Mouse (Mus musculus): ENCODE measurements around the gene Lss. TPM values are rescaled to one million over a fixed set of nuclear protein-coding genes. Genes with fewer than 3 reads are reported as not detected.

Lss gene
- 1.8 TPM for polyA plus RNA-seq (2014; fragmentation: Illumina TruSeq; extraction: RNeasy Lipid Tissue Mini Kit (QIAGEN cat#74804); ENCODE audit: low read depth, low replicate concordance)

DNA sequence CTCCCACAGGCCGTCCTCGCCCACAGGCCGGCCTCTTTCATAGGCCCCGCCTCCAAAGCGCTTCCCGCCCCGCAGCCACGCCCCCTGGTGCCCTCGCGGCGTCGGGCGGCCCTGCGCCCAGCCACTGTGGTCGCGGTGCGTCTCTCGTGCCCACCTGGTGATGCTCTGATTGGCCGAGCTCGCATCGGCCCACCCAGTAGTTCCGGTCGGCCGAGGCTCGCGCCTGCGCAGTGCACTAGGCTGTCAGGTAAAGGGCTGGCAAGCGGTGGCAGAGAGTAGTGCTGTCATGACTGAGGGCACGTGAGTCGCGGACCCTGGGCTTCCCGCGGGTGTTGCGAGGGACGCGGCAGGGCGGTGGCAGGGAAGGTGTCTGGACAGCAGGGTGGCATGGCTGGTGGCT lies at the start of gene Lss:
Gene Lss, plus strand, starts transcription at position 214 of the 400 bp plus-strand sequence.

DNA sequence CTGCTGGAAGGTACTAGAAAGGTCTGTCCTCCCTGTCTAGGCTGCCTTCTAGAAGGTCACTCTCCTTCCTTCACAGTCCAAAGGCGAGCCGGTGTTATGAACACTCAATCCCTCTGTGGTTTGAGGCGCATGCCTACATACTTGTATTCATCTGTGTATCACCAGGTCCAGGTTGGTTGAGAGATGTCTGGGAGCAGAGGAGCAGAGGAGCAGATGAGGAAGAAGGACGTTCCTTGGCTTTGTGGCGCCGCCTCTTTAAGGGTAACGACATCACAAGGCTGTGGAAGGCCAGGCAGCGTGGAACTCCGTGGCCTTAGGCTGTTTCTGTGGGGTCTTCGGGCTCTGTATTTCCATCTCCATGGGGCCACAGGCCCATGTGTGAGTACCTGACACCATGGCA lies 30.6 kb downstream of the Lss start, which contains the start of gene Spatc1l:
Gene Spatc1l, plus strand, starts transcription at position 301 of the 400 bp plus-strand sequence.

DNA sequence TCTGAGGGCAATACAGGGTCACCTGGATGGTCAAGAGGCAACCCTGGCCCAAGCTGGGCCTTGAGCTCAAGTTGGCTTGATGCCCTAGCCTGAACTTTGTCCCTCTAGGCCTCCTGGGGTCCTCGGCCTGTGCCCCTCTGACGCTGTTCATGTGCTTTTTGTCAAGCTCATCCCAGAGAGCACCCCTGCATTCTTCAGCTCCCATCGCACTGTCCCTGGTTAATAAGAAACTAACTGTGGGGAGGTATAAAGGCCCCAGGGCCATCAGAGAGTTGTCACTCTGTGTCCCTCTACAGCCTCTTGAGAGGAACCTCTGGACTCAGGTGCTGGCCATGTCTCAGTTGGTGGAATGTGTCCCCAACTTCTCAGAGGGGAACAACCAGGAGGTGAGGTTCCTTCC lies 44.0 kb downstream of the Lss start, which contains the start of gene Ftcd:
Gene Ftcd, plus strand, starts transcription at position 275 of the 400 bp plus-strand sequence.

Other genes with a start within 250 kb of the Lss start
- gene Dip2a, start 186.3 kb upstream of the Lss start, polyA plus RNA-seq (2014; fragmentation: Illumina TruSeq; extraction: RNeasy Lipid Tissue Mini Kit (QIAGEN cat#74804); ENCODE audit: low read depth, low replicate concordance): 8.6 TPM
- gene AC141477.1, start 91.1 kb upstream of the Lss start, polyA plus RNA-seq (2014; fragmentation: Illumina TruSeq; extraction: RNeasy Lipid Tissue Mini Kit (QIAGEN cat#74804); ENCODE audit: low read depth, low replicate concordance): not detected
- 56.6 TPM for gene Pcnt, start 88.8 kb upstream of the Lss start, polyA plus RNA-seq (2014; fragmentation: Illumina TruSeq; extraction: RNeasy Lipid Tissue Mini Kit (QIAGEN cat#74804); ENCODE audit: low read depth, low replicate concordance)
- 0.99 TPM for gene 2610028H24Rik, start 82.5 kb upstream of the Lss start, polyA plus RNA-seq (2014; fragmentation: Illumina TruSeq; extraction: RNeasy Lipid Tissue Mini Kit (QIAGEN cat#74804); ENCODE audit: low read depth, low replicate concordance)
- 27.2 TPM for gene Mcm3ap, start 62.7 kb upstream of the Lss start, polyA plus RNA-seq (2014; fragmentation: Illumina TruSeq; extraction: RNeasy Lipid Tissue Mini Kit (QIAGEN cat#74804); ENCODE audit: low read depth, low replicate concordance)
- gene Ybey, start 62.5 kb upstream of the Lss start, polyA plus RNA-seq (2014; fragmentation: Illumina TruSeq; extraction: RNeasy Lipid Tissue Mini Kit (QIAGEN cat#74804); ENCODE audit: low read depth, low replicate concordance): 2.6 TPM
- not detected for gene Spatc1l, start 30.7 kb downstream of the Lss start, polyA plus RNA-seq (2014; fragmentation: Illumina TruSeq; extraction: RNeasy Lipid Tissue Mini Kit (QIAGEN cat#74804); ENCODE audit: low read depth, low replicate concordance)
- gene Ftcd, start 44.1 kb downstream of the Lss start, polyA plus RNA-seq (2014; fragmentation: Illumina TruSeq; extraction: RNeasy Lipid Tissue Mini Kit (QIAGEN cat#74804); ENCODE audit: low read depth, low replicate concordance): not detected
- gene Col6a2, start 92.0 kb downstream of the Lss start, polyA plus RNA-seq (2014; fragmentation: Illumina TruSeq; extraction: RNeasy Lipid Tissue Mini Kit (QIAGEN cat#74804); ENCODE audit: low read depth, low replicate concordance): 49.8 TPM
- 48.7 TPM for gene Col6a1, start 194.6 kb downstream of the Lss start, polyA plus RNA-seq (2014; fragmentation: Illumina TruSeq; extraction: RNeasy Lipid Tissue Mini Kit (QIAGEN cat#74804); ENCODE audit: low read depth, low replicate concordance)

All from heart, adult 10 weeks (tissue).